In genomic region chr19:15965082-15965481, GRCm38 (mm10) we compare ENCODE assay signal across 9 mouse cellular contexts. TPM values are rescaled to one million over a fixed set of nuclear protein-coding genes. Genes with fewer than 3 reads are reported as not detected.
A peak's percentile ranks its signal among the peaks of the same experiment; 100 is the strongest.
DNase-seq lines count a peak whose midpoint lies in the region; ATAC-seq and TF ChIP-seq lines count a peak whose summit lies in the region.
"Had no signal": no experiment of that assay in that cellular context is flagged by ENCODE, and none has a peak within 500 bp of the region (broad histone marks: within the 10 kb centered on the region; RNA-seq: fewer than 3 reads in every experiment).

No protein-coding gene starts in this region.

- no peak for TF ChIP-seq POLR2A in cortical plate, adult 2 months (IDR thresholded peaks at IDR 0.05; ENCODE audit: extremely low read depth, insufficient read depth, low read length)

- in situ Hi-C loops in ES-E14 (cut with MboI; ENCODE audit: low sequenced_read_pairs in 2 of 2, unreplicated experiment in 2 of 2) = no loop called here

- H3K9ac ChIP-seq in heart, embryonic 12.5 days = no peak overlapping the region
- H3K9ac ChIP-seq in ES-E14 (ENCODE audit: insufficient read depth, low read depth, low read length, poor library complexity, severe bottlenecking) = no peak overlapping the region
- no peak overlapping the region for H3K9ac ChIP-seq in hindbrain, embryonic 12.5 days
- H3K9ac ChIP-seq in midbrain, embryonic 13.5 days (replicated peaks) = no peak overlapping the region

- no peaks in the 10 kb centered on the region for H3K9me3 ChIP-seq in heart, embryonic 12.5 days (replicated peaks)
- H3K9me3 ChIP-seq in ES-E14 (ENCODE audit: control insufficient read depth, insufficient read depth, low read depth, low read length) = no peaks in the 10 kb centered on the region
- no peaks in the 10 kb centered on the region for H3K9me3 ChIP-seq in hindbrain, embryonic 12.5 days (replicated peaks)
- no peaks in the 10 kb centered on the region for H3K9me3 ChIP-seq in midbrain, embryonic 13.5 days

- H3K4me2 ChIP-seq in heart, embryonic 12.5 days = no peak overlapping the region
- H3K4me2 ChIP-seq in hindbrain, embryonic 12.5 days (replicated peaks) = no peak overlapping the region
- H3K4me2 ChIP-seq in midbrain, embryonic 13.5 days (replicated peaks) = no peak overlapping the region

- 68% methylated on average over 3 of the region's 3 CpGs for WGBS in heart, embryonic 12.5 days
- WGBS in hindbrain, embryonic 12.5 days = 70% methylated on average over 3 of the region's 3 CpGs
- WGBS in midbrain, embryonic 13.5 days = 58% methylated on average over 3 of the region's 3 CpGs

- H3K4me3 ChIP-seq in heart, embryonic 12.5 days = no peak overlapping the region
- no peak overlapping the region for H3K4me3 ChIP-seq in ES-E14 (ENCODE audit: insufficient read depth in 1 of 2, low read depth in 1 of 2, low read length in 2 of 2, poor library complexity in 1 of 2, severe bottlenecking in 1 of 2)
- no peak overlapping the region for H3K4me3 ChIP-seq in cortical plate, adult 2 months (ENCODE audit: insufficient read depth, low read length)
- H3K4me3 ChIP-seq in hindbrain, embryonic 12.5 days = no peak overlapping the region
- H3K4me3 ChIP-seq in left cerebral cortex, adult 2 months = no peak overlapping the region
- no peak overlapping the region for H3K4me3 ChIP-seq in midbrain, embryonic 13.5 days (replicated peaks)

- peak; percentile 55 for DNase-seq in heart, adult 8-10 months (ENCODE audit: low spot score)
- no peak for DNase-seq in ES-E14 (ENCODE audit: low read depth, low spot score)
- peak; percentile 26 to 33 for DNase-seq in left cerebral cortex, adult 2 months (ENCODE audit: extremely low spot score in 1 of 2, low spot score in 2 of 2)
- DNase-seq in thymus, postnatal 4 days = peak; percentile 27

- no peaks in the 10 kb centered on the region; the same call in 1 of the 2 replicates for H3K4me1 ChIP-seq in heart, embryonic 12.5 days (replicated peaks)
- H3K4me1 ChIP-seq in ES-E14 (ENCODE audit: control insufficient read depth in 2 of 2, insufficient read depth in 2 of 2, low read length in 2 of 2, poor library complexity in 1 of 2) = no peaks in the 10 kb centered on the region
- H3K4me1 ChIP-seq in cortical plate, adult 2 months (ENCODE audit: control insufficient read depth, insufficient read depth, low read length) = no peaks in the 10 kb centered on the region
- no peaks in the 10 kb centered on the region; the same call in 1 of the 2 replicates for H3K4me1 ChIP-seq in hindbrain, embryonic 12.5 days
- no peaks in the 10 kb centered on the region for H3K4me1 ChIP-seq in midbrain, embryonic 13.5 days (replicated peaks)

- no peak for ATAC-seq in heart, embryonic 12.5 days (ENCODE audit: insufficient number of reproducible peaks, low FRiP score)
- peak; percentile 69 for ATAC-seq in hindbrain, embryonic 12.5 days (ENCODE audit: low FRiP score)
- peak; percentile 90 for ATAC-seq in midbrain, embryonic 13.5 days

- peaks cover 46% of the 10 kb centered on the region for H3K36me3 ChIP-seq in heart, embryonic 12.5 days
- peaks cover 24% of the 10 kb centered on the region for H3K36me3 ChIP-seq in ES-E14 (ENCODE audit: control insufficient read depth, insufficient read depth, low read length, poor library complexity, severe bottlenecking)
- peaks cover 74% of the 10 kb centered on the region for H3K36me3 ChIP-seq in hindbrain, embryonic 12.5 days
- H3K36me3 ChIP-seq in midbrain, embryonic 13.5 days = peaks cover 80% of the 10 kb centered on the region

- TF ChIP-seq CTCF in cortical plate, adult 2 months (IDR thresholded peaks at IDR 0.05; ENCODE audit: extremely low read depth, insufficient read depth, low read length) = peak; percentile 76
- TF ChIP-seq CTCF in left cerebral cortex, adult 2 months (IDR thresholded peaks at IDR 0.05) = peak; percentile 83

- H3K27me3 ChIP-seq in heart, embryonic 12.5 days (replicated peaks) = no peaks in the 10 kb centered on the region
- no peaks in the 10 kb centered on the region for H3K27me3 ChIP-seq in hindbrain, embryonic 12.5 days
- H3K27me3 ChIP-seq in midbrain, embryonic 13.5 days = no peaks in the 10 kb centered on the region

- intact Hi-C loops in left cerebral cortex, adult 2 months (cut with DNase I) = loop anchor here (2.0 to 5.0 kb wide), 3 partner anchors 40 to 1983 kb away; no protein-coding TSS in a partner anchor

- no peak overlapping the region for H3K27ac ChIP-seq in heart, embryonic 12.5 days (ENCODE audit: poor library complexity, severe bottlenecking)
- H3K27ac ChIP-seq in ES-E14 (ENCODE audit: insufficient read depth, low read depth, low read length, poor library complexity, severe bottlenecking) = no peak overlapping the region
- H3K27ac ChIP-seq in cortical plate, adult 2 months (ENCODE audit: insufficient read depth, low read length) = no peak overlapping the region
- no peak overlapping the region for H3K27ac ChIP-seq in hindbrain, embryonic 12.5 days
- no peak overlapping the region for H3K27ac ChIP-seq in left cerebral cortex, adult 2 months
- H3K27ac ChIP-seq in midbrain, embryonic 13.5 days = no peak overlapping the region
- H3K27ac ChIP-seq: macrophage had no signal

TF ChIP-seq in ES-E14, 5 proteins besides CTCF, POLR2A, EP300 and RAD21:
- TF ChIP-seq MAFK (IDR thresholded peaks at IDR 0.05; ENCODE audit: insufficient read depth, low read depth, low read length) (no peak), HCFC1 (IDR thresholded peaks at IDR 0.05; ENCODE audit: borderline replicate concordance, insufficient read depth, low read length) (no peak), ZNF384 (IDR thresholded peaks at IDR 0.05; ENCODE audit: low read depth, low read length) (no peak), ZC3H11A (IDR thresholded peaks at IDR 0.05; ENCODE audit: borderline replicate concordance, low read depth, low read length) (peak; percentile 23; the same call in 1 of the 2 replicates), CHD2 (IDR thresholded peaks at IDR 0.05; ENCODE audit: low read depth, low read length) (no peak)
TF ChIP-seq in ES-E14: peak in this region for 1.

RNA-seq across cellular contexts. Expression of gene Psat1, which starts 17.9 kb away (rescaled TPM):
- 1 to 10 TPM; 3.1 to 4.8 (median 4.0) TPM for total RNA-seq in heart, adult 8-10 months (2022)
- 49.8 and 53.0 TPM in 2 replicates for polyA plus RNA-seq in heart, embryonic 12.5 days (2016; fragmentation: Nextera tagmentation; extraction: Ambion mirVana)
- total RNA-seq in ES-E14 (2012; rRNA removed) = 183 and 203 TPM in 2 replicates
- 114 and 125 TPM in 2 replicates for polyA plus RNA-seq in cortical plate, adult 2 months (2012; rRNA removed)
- polyA plus RNA-seq in hindbrain, embryonic 12.5 days (2016; fragmentation: Nextera tagmentation; extraction: Ambion mirVana) = 96.0 and 98.2 TPM in 2 replicates
- total RNA-seq in left cerebral cortex, adult 2 months (2021) = 10 to 100 TPM; 94.6 to 97.5 TPM
- 122 and 125 TPM in 2 replicates for polyA plus RNA-seq in midbrain, embryonic 13.5 days (2015; fragmentation: Nextera tagmentation; extraction: Ambion mirVana)

RNA-seq across cellular contexts. Expression of gene Cep78, which starts 19.7 kb away (rescaled TPM):
- 1 to 10 TPM; 3.5 to 3.7 (median 3.6) TPM for total RNA-seq in heart, adult 8-10 months (2022)
- 16.1 and 16.7 TPM in 2 replicates for polyA plus RNA-seq in heart, embryonic 12.5 days (2016; fragmentation: Nextera tagmentation; extraction: Ambion mirVana)
- 19.5 and 20.5 TPM in 2 replicates for total RNA-seq in ES-E14 (2012; rRNA removed)
- 8.6 and 9.0 TPM in 2 replicates for polyA plus RNA-seq in cortical plate, adult 2 months (2012; rRNA removed)
- 51.0 and 52.9 TPM in 2 replicates for polyA plus RNA-seq in hindbrain, embryonic 12.5 days (2016; fragmentation: Nextera tagmentation; extraction: Ambion mirVana)
- total RNA-seq in left cerebral cortex, adult 2 months (2021) = 1 to 10 TPM; 8.9 to 9.3 TPM
- 43.3 and 45.4 TPM in 2 replicates for polyA plus RNA-seq in midbrain, embryonic 13.5 days (2015; fragmentation: Nextera tagmentation; extraction: Ambion mirVana)
